Mouse (Mus musculus): ENCODE measurements around the gene Mmaa.

DNA sequence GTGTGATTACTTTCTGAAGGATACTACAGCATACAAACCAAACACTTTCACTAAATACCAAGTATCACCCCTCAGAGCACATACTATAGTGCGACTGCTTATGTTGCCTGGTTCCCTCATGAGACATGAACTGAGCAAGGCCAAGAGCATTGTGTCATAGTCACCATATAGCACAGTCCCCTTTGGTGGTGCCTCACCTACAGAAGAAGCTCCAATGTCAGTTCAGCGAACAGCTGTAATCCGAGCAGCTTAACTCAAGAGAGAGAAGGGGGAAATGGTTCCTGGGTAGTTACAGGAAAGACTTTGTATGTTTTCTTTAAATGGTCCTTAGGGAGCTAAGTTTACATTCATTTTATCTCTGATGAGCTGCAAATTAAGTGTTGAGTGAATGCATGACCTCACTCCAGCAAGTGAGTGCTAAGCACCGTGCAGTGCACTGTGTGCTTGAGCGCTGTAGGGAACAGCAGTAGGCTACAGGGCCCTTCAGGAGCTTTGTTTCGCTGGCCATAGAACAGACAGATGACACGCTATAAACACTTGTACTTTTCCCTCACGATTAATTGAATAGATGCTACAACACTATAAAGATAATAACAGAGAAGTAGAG, 17.4 kb downstream of the Mmaa start:
- no peak for TF ChIP-seq ZNF384 (IDR thresholded peaks at IDR 0.05; ENCODE audit: low read depth, low read length)
- no peak for TF ChIP-seq ZC3H11A (IDR thresholded peaks at IDR 0.05; ENCODE audit: borderline replicate concordance, low read depth, low read length)
- no peak for TF ChIP-seq MAFK (IDR thresholded peaks at IDR 0.05; ENCODE audit: insufficient read depth, low read depth, low read length)
